Mouse (Mus musculus) heart, postnatal 0 days (tissue): ENCODE results near the gene Hs2st1. TPM values are rescaled to one million over a fixed set of nuclear protein-coding genes. Genes with fewer than 3 reads are reported as not detected.

Source experiments
- ATAC-seq: fragments of 200-750 bp; cut with Nextera tagmentation; 2 replicates; pipeline ENCODE4 v1.8.0; 2017; ENCODE audit warnings: low read depth, moderate number of reproducible peaks, moderate library complexity; ENCODE audit not compliant: insufficient read depth
- DNase-seq: peaks from one replicate; pipeline ENCODE4 v3.0.0-alpha.2; 2016; ENCODE audit warnings: low spot score
- H3K27ac ChIP-seq: fragments of 300-500 bp; sonication (generic); 2 replicates; pipeline ENCODE4 v1.5.1; 2014; ENCODE audit warnings: low read depth, mild to moderate bottlenecking
- H3K27me3 ChIP-seq: fragments of 300-500 bp; sonication (generic); 2 replicates; pipeline ENCODE4 v1.6.1; 2014; ENCODE audit warnings: low read length, mixed read lengths; ENCODE audit not compliant: control insufficient read depth, insufficient read depth
- H3K36me3 ChIP-seq: fragments of 300-500 bp; sonication (generic); replicated peaks from 2 replicates; pipeline ENCODE4 v1.6.1; 2014; ENCODE audit warnings: low read length, mixed read lengths; ENCODE audit not compliant: control insufficient read depth, insufficient read depth
- H3K4me1 ChIP-seq: fragments of 300-500 bp; sonication (generic); 2 replicates; pipeline ENCODE4 v1.6.1; 2014; ENCODE audit warnings: antibody characterized with exemption; ENCODE audit not compliant: control insufficient read depth, insufficient read depth
- H3K4me2 ChIP-seq: fragments of 300-500 bp; sonication (generic); 2 replicates; pipeline ENCODE4 v1.6.1; 2014; ENCODE audit warnings: low read depth, mild to moderate bottlenecking, low read length, moderate library complexity
- H3K4me3 ChIP-seq: fragments of 300-500 bp; sonication (generic); 2 replicates; pipeline ENCODE4 v1.5.1; 2014; ENCODE audit warnings: low read depth, low read length
- H3K9ac ChIP-seq: fragments of 300-500 bp; sonication (generic); replicated peaks from 2 replicates; pipeline ENCODE4 v1.6.1; 2014; ENCODE audit warnings: low read depth, low read length, mixed read lengths
- H3K9me3 ChIP-seq: fragments of 300-500 bp; sonication (generic); replicated peaks from 2 replicates; pipeline ENCODE4 v1.6.1; 2016; ENCODE audit warnings: low read length; ENCODE audit not compliant: control insufficient read depth
- CTCF ChIP-seq: IDR thresholded peaks from 2 replicates; pipeline ENCODE4 v1.5.1; 2016; ENCODE audit warnings: antibody characterized with exemption, control low read depth, low read depth
- EP300 ChIP-seq: IDR thresholded peaks from 2 replicates; pipeline ENCODE4 v1.6.1; 2016; ENCODE audit warnings: antibody characterized with exemption, low read depth
- WGBS: fragments of 180-500 bp; shearing (Covaris S2); extraction: QIAGEN DNeasy Blood & Tissue Kit; methylation state at CpG from one replicate; pipeline ENCODE4 v1.1.7; 2014; 5-methylcytosine and 5-hydroxymethylcytosine counted together
- polyA plus RNA-seq: library from polyadenylated mRNA; unstranded; fragments of >200 nt; fragmentation: Nextera tagmentation; extraction: Ambion mirVana; gene quantifications from 2 replicates; pipeline ENCODE4 v1.2.1, GENCODE M21; 2015
- total RNA-seq: library from RNA; depleted of rRNA; stranded (reverse); fragments of >200 nt; gene quantifications from 2 replicates; pipeline ENCODE4 v1.2.3, GENCODE M21; 2014; ENCODE audit warnings: low replicate concordance; rRNA removed

Gene Hs2st1
- total RNA-seq (9.0 and 16.1 TPM in 2 replicates), polyA plus RNA-seq (3.3 and 3.5 TPM in 2 replicates)

GRCm38 (mm10) chr3:144570047-144570815 is at the start of gene Hs2st1, which contains the start of gene Selenof:
Gene Hs2st1, minus strand, starts transcription at chr3:144570181.
Gene Selenof, plus strand, starts transcription at chr3:144570304.
- H3K27ac ChIP-seq: peak within 1 kb of the TSS; percentile 94
- H3K4me2 ChIP-seq: peak within 1 kb of the TSS; percentile 81
- DNase-seq: peak; percentile 100
- H3K9me3 ChIP-seq: no peaks in the 10 kb centered on the region
- H3K27me3 ChIP-seq: no peaks in the 10 kb centered on the region
- 0 out of 2 replicates have a peak, but pooled peaks cover 9% of the 10 kb centered on the region for H3K36me3 ChIP-seq
- WGBS: under 1% methylated on average over 63 of the region's 69 CpGs
- peak within 1 kb of the TSS; percentile 96 for H3K9ac ChIP-seq
- TF ChIP-seq EP300: peak; percentile 98
- no peak for TF ChIP-seq CTCF
- H3K4me1 ChIP-seq: peaks cover 19% of the 10 kb centered on the region
- peak; percentile 97 for ATAC-seq
- peak within 1 kb of the TSS; percentile 94 for H3K4me3 ChIP-seq

GRCm38 (mm10) chr3:144617633-144618180 is 47.7 kb upstream of the Hs2st1 start:
- DNase-seq (peak; percentile 30), ATAC-seq (peak; percentile 55)
- H3K4me2 ChIP-seq: peak overlapping the region; percentile 57
- TF ChIP-seq CTCF (no peak), EP300 (no peak)
- no peaks in the 10 kb centered on the region for H3K27me3 ChIP-seq
- H3K4me1 ChIP-seq: peaks cover 5% of the 10 kb centered on the region; the same call in 1 of the 2 replicates
- peak overlapping the region; percentile 22; the same call in 1 of the 2 replicates for H3K9ac ChIP-seq
- peak overlapping the region; percentile 21 for H3K4me3 ChIP-seq
- H3K36me3 ChIP-seq: no peaks in the 10 kb centered on the region
- peak overlapping the region; percentile 68 for H3K27ac ChIP-seq
- H3K9me3 ChIP-seq: no peaks in the 10 kb centered on the region
- WGBS: 13% methylated on average over 10 of the region's 10 CpGs

- H3K4me1 ChIP-seq: peaks cover 11% of the 10 kb centered on the region; the same call in 1 of the 2 replicates
- TF ChIP-seq EP300 (no peak), CTCF (peak; percentile 99)
- WGBS: 67% methylated on average over 8 of the region's 8 CpGs
- H3K4me2 ChIP-seq: peak overlapping the region; percentile 57
- ATAC-seq (peak; percentile 89), DNase-seq (peak; percentile 89)
- no peaks in the 10 kb centered on the region for H3K27me3 ChIP-seq
- no peaks in the 10 kb centered on the region for H3K36me3 ChIP-seq
- H3K9ac ChIP-seq: 0 out of 2 replicates have a peak overlapping the region, but pooled peaks have one; percentile 22
- no peaks in the 10 kb centered on the region for H3K9me3 ChIP-seq
- H3K4me3 ChIP-seq: peak overlapping the region; percentile 21
- peak overlapping the region; percentile 68 for H3K27ac ChIP-seq
These were observed 46.9 kb upstream of the Hs2st1 start for GRCm38 (mm10) chr3:144616654-144617425.

- Histone ChIP-seq H3K27ac (0 out of 2 replicates have a peak overlapping the region, but pooled peaks have one; percentile 0), H3K9me3 (no peaks in the 10 kb centered on the region), H3K4me1 (peaks cover 11% of the 10 kb centered on the region; the same call in 1 of the 2 replicates), H3K4me2 (no peak overlapping the region), H3K4me3 (no peak overlapping the region), H3K36me3 (no peaks in the 10 kb centered on the region), H3K27me3 (no peaks in the 10 kb centered on the region), H3K9ac (no peak overlapping the region)
- no peak for TF ChIP-seq CTCF
- no peak for TF ChIP-seq EP300
- DNase-seq (no peak), ATAC-seq (no peak)
- WGBS: 27% methylated on average over 9 of the region's 9 CpGs
These were observed 45.5 kb upstream of the Hs2st1 start for GRCm38 (mm10) chr3:144615459-144615858.

- H3K36me3 ChIP-seq: no peaks in the 10 kb centered on the region
- ATAC-seq: no peak
- 73% methylated on average over 10 of the region's 10 CpGs for WGBS
- no peak overlapping the region for H3K4me3 ChIP-seq
- no peaks in the 10 kb centered on the region for H3K27me3 ChIP-seq
- H3K27ac ChIP-seq: no peak overlapping the region
- no peak overlapping the region for H3K9ac ChIP-seq
- no peaks in the 10 kb centered on the region for H3K9me3 ChIP-seq
- H3K4me1 ChIP-seq: peaks cover 11% of the 10 kb centered on the region; the same call in 1 of the 2 replicates
- TF ChIP-seq EP300 (no peak), CTCF (no peak)
- DNase-seq: no peak
- no peak overlapping the region for H3K4me2 ChIP-seq
These were observed 44.7 kb upstream of the Hs2st1 start for GRCm38 (mm10) chr3:144614698-144615097.
